Mouse (Mus musculus): ENCODE measurements at regions not wholly inside any gene's neighbourhood (a gene's known extent, or its start where the extent isn't known, plus 50 kb on each side); places are given as distances from the start of the nearest gene placed in this dataset.

- TF ChIP-seq CTCF (IDR thresholded peaks at IDR 0.05; ENCODE audit: low read depth) (no peak), EP300 (optimal IDR thresholded peaks at IDR 0.05) (no peak)
These were observed 334.8 kb upstream of the Olfr161 start for GRCm38 (mm10) chr16:3256051-3256450.

Data from stomach, postnatal 0 days (tissue).